Mouse (Mus musculus): ENCODE results near the gene Gucd1.
A peak's percentile ranks its signal among the peaks of the same experiment; 100 is the strongest.
"Not testable (repeated sequence)": the region's sequence is repeated elsewhere in the genome, so short reads cannot be mapped to it uniquely, and the experiment has no call there.

Gene Gucd1

DNA sequence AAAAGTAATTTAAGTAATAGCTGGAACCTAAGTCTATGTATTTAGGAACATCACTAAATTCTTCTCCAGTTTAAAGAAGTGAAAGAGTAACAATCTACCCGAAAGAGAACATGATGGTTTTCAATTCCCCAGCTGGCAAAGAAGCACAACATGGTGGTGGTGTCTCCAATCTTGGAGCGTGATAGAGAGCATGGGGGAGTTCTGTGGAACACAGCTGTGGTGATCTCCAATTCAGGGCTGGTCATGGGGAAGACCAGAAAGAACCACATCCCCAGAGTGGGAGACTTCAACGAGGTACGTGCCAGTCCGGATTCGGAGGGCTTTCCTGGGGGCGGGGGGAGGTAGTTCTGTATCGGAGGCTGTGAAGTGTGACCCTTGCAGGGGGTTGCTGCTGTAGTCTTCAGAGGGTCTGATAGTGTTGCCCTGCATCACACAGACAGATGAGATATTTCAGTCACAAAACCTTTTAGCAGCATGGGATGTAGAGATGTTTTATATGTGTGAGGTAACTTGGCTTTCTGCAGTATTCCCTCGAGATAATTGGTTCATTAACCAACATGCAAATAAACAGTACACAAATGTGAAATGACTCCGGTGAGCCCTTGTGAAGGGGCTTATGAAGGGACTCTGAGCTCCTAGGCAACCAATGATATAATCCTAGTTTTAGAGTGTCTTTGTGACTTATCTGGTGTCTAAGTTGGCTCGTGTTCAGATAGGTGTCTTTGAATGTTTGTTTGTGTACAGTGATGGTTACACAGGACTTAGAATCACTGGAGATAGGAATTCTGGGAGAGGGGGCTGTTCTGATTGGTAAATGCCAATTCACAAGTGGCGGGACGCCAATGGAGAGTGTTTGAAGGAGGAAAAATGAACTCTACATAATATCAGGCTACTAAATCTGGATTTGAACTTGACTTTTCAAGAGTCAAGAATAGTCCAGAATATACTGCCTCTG lies 89.4 kb downstream of the Gucd1 start:
- no peak for DNase-seq

DNA sequence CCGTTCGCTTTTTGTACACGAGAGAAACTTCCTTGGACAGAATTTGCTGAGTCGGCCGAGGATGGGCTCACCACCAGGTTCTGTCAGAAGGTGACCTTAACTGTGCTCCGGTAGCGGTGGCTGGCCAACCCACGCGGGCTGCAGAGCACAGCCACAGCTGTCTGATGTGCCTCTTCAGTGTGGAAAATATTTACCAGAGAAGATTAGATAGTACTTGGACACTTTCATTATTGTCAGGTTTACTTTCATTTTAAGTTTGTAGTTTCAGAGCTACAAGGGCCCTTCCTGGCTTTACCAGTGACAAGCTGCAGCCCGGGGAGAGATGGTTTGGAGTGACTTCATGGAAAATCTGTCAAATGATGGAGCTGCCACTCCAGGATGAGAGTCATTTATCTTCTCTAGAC lies 93.3 kb downstream of the Gucd1 start:
- DNase-seq, result no peak

DNA sequence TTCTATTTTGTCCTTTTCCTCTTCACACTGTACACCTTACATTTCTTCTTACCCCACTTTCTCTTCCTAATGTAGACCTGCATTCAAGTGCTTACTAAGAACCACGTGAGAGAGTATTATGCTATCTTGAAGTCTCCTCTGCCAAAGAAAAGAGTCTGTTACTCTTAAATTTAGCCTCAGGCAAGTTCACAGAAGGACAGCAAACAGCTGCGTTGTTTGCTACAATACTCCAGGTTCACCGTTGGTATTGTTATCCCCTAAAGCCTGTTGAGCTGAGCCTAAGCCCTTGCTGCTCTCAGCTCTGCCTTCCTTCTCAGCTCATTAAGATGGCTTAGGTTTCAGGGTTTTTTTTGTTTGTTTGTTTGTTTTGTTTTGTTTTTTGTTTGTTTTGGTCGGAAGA lies 99.0 kb downstream of the Gucd1 start:
- no peak for DNase-seq

DNA sequence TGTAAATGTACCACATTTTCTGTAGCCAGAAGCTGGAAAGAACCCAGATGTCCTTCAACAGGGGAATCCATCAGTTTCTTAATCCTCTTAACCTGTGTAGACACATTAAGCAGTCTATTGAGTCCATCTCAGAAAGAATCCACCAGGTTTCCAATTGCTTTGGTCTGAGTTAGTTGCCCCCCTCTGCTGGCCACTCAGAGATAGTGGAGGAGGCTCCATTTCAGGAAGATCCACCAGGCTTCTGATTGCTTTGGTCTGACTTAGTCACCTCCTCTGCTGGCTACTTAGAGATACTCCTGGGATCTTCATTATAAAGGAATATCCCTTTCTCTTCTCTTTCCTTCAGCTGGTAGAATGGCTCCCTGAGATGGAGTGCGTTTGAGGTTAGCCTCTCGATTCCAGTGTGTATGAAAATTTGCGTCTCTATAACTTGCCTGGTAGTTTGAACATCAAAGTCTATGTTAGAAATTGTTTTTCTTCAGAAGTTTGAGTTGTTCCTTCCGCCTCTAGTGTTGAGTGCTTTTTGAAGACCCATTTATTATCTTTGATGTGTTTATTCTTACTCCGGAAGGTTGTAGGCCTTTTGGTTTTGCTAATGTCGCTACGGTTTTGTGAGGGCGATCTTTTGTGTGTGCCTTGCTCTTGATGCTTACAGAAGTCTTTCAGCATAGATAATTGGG lies 100.3 kb downstream of the Gucd1 start:
- no peak for DNase-seq

DNA sequence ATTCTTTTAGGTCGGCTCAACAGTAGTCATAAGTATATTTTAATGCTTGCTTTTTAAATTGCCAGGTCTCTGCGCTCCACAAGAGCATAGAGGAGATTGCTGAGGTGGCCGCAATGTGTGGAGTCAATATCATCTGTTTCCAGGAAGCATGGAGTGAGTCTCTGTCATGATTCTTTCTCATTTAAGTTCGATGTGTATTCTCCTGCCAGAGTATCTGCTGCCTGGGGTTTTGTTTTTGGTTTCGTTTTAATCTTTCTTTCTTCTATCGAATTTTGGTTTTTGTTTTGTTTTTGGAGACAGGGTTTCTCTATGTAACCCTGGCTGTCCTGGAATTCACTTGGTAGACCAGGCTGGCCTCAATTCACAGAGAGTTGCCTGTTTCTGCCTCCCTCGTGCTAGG lies 102.8 kb downstream of the Gucd1 start:
- DNase-seq, result no peak

DNA sequence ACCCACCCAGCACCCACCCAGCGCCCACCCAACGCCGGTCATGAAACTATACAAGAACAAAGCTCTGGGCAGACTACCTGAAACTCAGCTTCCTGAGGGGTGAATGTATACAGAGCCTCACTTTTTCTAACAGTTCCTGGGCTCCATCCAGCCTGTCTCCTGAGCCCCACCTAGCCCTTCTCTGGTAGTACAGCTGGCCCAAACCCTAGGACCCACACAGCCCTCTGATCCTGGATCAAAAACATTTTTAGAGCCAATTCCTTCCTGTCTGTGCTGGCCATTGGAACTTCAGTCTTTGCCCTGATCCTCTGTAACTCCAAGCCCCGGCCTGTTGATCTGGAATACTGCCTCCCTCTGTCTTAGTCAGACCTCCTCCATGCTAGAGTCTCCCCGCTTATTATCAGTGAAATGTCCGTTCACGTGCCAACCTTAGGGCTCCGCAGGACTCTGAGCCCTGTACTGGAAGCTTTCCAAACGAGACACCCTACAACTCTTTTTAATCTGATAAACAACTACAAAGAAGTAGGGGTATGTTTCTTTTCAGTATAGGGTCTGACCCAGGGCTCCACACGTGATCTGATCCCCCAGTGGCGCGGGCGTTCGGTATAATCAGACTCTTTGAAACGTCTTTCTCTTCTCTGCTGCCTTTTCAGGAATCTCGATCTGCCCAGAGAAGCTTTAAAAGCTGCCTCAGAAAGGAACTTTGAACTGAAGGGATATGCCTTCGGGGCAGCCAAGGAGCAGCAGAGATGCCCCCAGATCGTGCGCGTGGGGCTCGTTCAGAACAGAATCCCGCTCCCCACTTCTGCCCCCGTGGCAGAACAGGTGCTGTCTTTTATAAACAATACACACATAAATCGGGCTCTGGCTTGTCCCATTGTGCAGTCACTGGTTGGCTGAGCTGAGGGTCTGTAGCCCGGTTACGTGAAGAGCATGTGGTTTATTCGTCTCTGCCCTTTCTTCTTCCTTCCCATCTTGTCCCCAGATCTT lies 105.4 kb downstream of the Gucd1 start:
- no peak for DNase-seq

DNA sequence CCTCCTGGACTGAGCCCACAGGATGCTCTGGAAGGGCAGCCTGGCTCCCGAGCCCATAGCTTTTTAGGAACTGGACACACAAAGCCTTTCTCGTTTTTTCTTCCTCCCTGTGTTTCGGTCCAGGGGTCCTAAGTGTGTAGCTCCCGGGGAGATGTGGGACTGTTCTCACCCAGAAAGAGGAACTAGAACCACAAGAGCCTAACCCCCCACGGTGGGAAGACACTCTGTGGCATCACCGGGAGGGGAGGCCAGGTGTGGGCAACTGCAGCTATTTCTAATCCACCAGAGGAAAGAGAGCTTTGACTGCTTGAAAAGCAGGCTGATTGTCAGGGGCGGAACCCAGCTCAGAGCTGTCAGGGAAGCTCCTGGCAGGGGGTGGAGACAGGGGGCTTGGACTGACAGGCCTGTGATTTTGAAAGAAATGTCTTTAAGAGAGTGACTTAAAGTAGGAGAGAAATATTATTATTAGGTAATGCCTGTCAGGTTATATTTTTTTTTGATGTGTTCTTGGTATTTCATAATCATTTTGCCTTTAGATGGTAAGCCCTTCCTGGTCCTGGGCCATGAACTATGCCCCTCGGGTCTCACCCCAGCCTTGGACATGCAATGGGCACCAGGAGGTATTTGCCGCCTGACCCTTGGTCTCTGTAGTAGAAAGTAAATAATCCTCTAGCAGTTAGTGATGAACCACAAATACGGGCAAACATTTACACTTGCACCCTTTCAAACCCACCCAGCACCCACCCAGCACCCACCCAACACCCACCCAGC lies 106.2 kb downstream of the Gucd1 start:
- peak; percentile 16 for DNase-seq

DNA sequence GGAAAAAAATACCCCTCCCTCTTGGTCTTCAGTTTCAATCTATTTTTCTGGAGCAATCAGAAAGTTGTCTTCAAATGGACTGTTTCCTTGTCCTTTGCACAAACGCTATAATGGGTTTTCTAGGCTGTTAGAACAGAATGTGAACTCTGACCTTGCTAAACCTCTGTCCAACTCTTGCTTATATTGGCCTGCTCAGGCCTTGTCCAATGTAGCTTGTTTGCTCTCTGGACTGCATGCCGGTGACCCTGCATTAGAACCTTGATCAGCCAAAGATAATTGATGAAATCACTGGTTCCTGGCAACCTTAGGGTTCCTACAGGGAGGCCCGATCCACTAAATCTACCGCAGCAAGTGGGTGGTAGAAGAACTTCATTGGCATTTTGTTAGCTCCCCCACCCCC lies 110.0 kb downstream of the Gucd1 start:
- DNase-seq, result no peak

DNA sequence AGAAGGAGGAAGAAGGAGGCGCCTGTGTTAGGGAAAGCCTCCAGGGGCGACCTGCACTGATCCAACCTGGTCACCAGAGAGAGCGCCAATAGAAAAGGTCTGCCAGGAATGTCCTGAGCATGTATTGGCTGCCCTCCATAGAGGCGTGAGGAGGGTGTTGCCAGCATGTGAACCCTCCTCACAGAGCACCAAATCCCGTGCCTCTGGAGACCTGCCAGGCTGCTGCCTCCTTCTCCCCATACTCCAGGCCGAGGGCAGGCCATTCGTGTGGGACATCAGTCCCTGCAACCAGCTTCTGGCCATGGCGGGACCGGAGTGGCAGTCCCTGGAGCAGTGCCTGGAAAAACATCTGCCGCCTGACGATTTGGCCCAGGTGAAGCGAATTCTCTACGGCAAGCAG lies 111.0 kb downstream of the Gucd1 start:
- DNase-seq, result no peak

DNA sequence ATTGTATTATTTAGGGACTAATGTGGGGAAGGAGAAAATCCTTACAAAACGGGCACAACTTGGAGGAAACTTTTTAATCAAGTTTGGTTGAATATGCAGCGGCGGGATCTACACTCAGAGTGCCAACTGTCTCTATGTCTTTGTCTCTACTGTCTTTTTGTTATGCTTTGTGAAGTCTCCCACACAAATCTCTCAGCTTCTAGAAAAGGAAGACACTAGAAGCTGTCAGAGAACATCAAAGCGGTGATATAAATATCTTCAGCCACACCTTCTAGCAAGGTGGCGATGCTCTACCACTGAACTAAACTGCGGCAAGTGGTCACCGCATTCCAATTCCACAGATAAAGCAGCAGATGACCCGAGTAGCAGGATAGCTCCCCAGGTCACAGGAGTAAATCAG lies 111.9 kb downstream of the Gucd1 start:
- DNase-seq, result no peak

DNA sequence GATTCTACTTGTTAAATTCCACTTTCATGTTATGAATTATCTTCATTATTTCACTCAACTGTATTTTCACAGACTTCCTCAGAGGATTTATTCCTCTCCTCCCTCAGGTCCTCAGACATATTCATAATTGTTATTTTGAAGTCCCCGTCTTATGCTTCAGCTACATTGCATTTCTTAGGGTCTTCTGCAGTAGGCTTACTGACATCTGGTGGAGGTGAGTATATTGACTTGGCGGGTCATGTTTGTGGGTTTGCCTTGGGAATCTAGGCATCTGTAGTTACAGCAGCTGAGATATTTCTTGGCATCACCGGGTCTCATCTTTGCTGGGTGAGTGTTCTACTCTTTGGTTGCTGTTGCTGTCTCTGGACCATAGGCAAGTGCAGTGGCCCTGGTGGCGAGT lies 116.8 kb downstream of the Gucd1 start, which contains the start of gene Upb1:
Gene Upb1, plus strand, starts transcription at position 158 of the 400 bp plus-strand sequence.
- no peak for DNase-seq

DNA sequence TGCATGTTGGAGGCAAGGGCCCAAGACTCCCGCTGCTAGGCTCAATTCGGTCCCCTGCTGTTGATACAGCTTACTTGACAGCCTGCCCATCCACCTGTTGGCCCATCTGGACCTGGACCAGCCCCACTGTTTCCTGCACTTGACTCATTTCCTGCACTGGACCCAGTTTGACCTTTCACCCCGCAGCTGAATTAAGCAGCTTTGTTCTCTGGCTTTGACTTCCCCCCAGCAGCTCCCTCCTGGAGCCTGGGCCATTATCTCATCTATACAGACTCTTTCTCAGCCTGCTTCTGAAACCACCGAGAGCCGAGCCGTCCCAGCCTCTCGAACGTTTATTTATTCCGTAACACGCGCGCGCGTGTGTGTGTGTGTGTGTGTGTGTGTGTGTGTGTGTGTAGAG lies 120.8 kb downstream of the Gucd1 start:
- no peak for DNase-seq

DNA sequence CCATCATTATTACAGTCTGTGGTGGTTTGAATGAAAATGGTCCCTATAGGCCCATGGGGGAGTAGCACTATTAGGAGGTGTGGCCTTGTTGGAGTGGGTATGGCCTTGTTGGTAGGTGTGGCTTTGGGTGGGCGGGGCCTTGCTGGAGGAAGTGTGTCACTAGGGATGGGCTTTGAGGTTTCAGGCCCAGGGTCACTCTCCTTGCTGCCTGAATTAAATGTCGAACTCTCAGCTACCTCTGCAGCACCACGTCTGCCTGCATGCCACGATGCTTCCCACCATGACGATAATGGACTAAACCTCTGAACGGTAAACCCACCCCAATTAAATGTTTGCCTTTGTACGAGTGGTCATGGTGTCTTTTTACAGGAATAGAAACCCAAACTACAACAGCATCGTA lies 123.0 kb downstream of the Gucd1 start:
- no peak for DNase-seq

DNA sequence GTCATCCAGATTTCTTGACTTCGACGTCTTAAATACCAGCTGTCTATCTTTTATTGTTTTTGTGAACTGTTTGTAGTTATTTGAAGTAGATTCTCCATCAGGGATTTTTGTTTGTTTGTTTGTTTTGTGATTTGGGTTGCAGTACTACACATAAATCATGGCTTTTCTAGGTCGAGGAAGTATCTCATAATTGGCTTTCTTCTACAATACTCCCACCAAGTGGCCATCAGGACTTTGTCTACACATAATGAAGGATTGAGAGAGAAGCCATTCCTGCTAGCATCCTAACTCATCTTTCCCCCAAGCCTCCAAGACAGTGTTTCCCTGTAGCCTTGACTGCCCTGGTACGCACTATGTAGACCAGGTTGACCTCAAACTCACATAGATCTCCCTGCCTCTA lies 126.9 kb downstream of the Gucd1 start:
- no peak for DNase-seq

DNA sequence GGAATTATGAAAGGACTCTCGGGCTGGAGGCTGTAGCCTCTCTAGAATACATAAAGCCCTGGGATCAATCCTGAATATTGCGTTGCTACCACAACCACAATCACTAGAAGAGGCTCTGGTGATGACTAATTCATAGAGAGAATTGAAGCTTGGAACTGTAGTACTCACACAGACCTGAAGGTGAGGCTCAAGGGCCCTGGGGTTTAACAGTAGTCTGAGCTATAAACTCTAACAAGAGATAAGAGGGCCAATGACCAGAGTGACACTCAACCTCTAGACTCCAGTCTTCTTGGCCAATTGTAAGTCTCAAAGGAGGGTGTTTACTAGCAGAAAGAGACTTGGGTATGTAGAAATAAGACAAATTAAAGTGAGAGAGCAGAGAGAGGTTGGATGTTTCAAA lies 127.6 kb downstream of the Gucd1 start:
- no peak for DNase-seq

DNA sequence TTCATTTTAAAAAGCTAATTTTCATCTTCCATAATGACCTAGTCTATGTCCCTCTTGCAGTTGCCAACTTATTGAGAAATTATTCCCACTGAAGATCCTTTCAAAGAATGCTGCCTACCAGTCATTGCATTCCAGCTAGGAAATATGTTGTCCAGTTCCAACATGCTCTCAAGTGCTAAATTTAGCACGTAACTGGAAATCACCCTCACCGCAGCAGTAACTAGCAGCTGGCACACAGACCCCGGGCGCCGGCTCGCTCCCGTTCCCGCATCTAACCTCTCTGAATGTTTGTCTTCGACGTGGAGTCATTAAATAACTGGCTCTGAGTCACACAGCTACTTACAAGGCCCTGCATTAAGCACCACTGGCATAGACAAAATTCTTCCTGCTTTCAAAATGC lies 139.1 kb downstream of the Gucd1 start:
- DNase-seq, result no peak

DNA sequence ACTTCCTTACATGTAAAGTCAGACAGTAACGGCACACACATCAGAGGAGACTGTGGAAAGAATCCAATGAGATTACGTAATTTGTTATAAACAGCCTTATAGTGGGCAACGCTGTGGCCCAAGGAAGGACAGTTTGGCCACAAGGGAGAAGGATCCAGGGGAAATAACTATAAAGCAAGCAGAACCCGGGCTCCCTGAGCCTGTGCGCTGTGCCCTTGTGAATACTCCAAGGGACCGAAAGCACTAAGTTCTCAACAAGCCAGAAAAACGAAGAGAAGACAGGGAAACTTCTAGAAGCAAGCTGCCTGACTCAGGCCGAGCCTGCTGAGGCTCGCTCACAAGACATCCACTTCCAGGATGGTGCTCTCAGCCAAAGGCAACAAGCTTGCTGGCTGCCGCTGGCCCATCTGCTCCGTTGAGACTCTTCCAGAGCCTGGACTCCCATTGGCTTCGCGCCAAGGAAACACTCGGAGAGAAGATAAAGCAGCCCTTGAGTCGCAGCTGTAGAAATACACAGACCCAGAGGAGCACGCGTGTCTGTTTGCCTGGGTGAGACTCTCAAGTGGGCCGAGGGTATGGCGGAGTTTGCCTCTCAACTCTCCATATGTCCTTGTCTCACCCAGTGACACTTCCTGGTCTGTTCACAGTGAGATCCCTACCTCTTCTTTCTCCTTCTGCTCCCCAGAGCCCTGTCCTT lies 144.0 kb downstream of the Gucd1 start:
- not testable (repeated sequence) for DNase-seq

DNA sequence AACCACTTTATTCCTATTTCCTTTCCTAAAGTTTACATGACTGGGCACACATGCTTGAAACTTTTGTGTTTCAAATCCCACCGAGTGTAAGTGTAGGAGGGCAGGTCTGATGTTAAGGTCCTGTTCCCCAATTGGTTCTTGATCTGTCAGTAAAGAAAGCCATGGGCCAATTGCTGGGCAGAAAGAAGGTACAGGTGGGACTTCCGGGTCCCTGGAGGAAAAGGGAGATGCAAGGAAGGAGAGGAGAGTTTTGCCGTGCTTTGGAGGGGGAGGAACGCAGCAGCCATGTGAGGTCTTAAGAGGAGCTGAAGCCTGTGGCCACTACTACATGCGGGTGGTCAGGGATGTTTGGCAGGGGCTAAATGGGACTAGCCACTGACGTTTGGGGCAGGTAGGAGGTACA lies 152.5 kb downstream of the Gucd1 start:
- DNase-seq, result peak; percentile 43

DNA sequence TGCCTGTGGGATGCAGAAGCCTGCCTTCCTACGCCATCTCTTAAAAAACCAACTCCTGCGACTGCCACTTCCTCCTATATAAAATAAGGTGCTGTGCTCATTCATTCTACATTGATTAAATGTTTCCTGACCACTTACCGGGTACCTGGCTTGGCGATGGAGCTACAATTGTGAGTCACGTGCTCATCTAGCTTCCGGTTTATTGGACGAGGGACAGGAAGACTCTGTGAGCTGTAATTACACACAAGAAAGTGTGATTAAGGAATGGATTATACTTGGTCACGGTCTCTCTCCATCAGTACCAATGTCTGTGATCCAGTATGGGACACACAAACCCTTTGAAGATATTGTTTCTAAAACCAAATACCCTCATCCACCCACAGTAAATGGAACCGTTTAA lies 153.0 kb downstream of the Gucd1 start:
- DNase-seq, result no peak

DNA sequence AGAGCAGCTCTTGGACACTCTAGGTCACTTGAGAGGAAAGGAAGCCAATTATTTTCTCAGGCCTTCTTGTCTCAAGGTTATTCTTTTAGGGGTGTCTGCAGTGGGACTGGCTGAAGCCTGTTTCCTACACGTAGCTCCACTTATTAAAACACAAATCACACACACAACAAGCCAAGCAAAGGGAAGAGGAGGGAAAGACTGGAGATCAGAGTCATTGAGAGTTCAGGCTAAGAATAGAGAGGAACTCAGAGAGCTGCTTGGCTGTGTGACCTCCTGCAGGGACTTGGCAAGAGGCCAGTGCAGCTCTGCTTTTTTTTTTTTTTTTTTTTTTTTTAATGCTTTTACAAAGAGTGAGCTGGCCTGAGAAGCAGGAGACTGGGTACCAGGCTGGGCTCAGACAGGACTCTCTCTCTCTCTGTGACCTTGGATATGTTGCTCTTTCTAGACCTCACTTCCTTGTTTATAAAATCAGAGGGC lies 153.5 kb downstream of the Gucd1 start:
- not testable (repeated sequence) for DNase-seq

DNA sequence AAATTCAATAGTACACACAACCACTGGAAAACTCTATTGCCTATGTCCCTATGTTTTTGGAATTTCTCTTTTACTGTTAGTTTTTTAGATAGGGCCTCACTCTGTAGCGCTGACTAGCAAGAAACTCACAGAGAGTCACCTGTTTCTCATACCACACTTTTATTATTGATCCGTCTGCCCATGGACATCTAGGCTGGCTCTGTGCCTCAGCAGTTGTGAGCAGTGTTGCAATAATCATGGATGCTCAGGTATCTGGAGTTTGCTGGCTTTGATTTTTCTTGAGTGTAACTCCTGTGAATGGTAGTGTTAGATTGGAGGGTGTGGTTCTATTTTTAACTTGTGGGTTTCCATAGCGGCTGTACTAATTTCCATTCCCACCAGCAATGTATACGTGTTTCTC lies 162.4 kb downstream of the Gucd1 start:
- no peak for DNase-seq
